Mouse (Mus musculus) v-Abl transformed pro-B cells (cell line): Measurements from ENCODE around the gene Slc6a1.

Experiments used
- in situ Hi-C, 2 experiments: fragments of 400-800 bp; cut with MboI; formaldehyde crosslinking; loops; one replicate each; pipeline ENCODE4 v1.15.1; 2025; ENCODE audit not compliant: unreplicated experiment in 2 of 2

Slc6a1 gene

GRCm38 (mm10) chr6:114289106-114289505, 6.7 kb downstream of the Slc6a1 start:
- in situ Hi-C loops: no loop called here

DNA sequence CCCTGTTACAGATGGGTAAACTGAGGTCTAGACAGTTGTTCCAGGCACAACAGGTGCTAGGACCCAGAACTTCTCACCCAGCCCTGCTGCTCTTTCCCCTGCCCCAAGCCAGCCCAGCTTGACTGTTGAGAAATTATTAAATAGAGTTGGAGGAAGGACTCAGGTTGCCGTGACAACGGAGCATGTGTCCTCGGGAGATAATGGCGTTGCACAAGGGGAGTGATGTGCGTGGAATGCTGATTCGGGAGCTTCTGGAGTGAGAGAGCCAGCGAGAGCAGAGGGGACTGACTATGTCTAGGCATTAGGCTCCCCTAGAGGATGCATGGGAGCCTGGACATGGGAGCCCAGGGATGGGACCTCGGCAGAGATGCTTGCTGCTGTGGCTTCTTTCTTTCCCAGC, 7.7 kb downstream of the Slc6a1 start:
- in situ Hi-C loops: no loop called here

GRCm38 (mm10) chr6:114290929-114291328, 8.5 kb downstream of the Slc6a1 start:
- in situ Hi-C loops: no loop called here

GRCm38 (mm10) chr6:114291396-114291795, 9.0 kb downstream of the Slc6a1 start:
- in situ Hi-C loops: no loop called here

DNA sequence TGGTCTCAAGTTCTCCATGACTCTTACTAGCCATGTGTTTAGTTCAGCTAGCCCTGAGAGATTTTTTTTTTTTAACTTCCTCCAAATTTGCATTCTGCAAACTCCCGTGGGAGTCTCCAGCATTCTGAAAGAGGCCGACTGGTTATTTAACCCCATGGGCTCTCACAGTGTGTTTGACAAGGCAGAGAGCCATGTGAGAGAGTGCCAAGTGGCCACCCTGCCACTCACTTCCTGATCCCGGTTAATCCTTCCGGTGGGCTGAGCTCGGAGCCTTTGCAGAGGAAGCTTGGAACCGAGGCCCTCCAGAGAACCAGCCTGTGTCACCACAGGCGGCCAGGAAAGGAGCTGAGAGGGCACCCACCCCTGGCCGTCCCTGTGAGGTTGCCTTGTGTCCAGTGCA, 11.1 kb downstream of the Slc6a1 start:
- in situ Hi-C loops: no loop called here

DNA sequence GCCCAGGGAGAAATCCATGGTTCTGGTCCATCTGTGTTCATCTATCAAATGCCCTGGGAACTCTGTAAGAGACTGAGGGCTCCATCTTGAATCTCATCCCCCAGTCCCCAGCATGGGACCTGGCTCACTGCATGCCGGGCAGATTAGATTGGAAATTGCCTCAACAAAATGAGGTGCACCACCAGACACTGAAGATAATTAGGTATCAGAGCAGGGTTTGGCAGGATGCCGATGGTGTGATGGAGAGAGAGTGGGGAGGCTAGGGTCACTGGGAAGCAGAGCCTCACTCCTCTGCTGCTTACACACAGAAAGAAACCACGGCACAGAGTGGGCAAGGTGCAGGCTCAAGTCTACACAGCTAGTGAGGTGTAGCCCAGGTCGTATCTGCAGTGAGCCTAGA, 12.7 kb downstream of the Slc6a1 start:
- in situ Hi-C loops: no loop called here

DNA sequence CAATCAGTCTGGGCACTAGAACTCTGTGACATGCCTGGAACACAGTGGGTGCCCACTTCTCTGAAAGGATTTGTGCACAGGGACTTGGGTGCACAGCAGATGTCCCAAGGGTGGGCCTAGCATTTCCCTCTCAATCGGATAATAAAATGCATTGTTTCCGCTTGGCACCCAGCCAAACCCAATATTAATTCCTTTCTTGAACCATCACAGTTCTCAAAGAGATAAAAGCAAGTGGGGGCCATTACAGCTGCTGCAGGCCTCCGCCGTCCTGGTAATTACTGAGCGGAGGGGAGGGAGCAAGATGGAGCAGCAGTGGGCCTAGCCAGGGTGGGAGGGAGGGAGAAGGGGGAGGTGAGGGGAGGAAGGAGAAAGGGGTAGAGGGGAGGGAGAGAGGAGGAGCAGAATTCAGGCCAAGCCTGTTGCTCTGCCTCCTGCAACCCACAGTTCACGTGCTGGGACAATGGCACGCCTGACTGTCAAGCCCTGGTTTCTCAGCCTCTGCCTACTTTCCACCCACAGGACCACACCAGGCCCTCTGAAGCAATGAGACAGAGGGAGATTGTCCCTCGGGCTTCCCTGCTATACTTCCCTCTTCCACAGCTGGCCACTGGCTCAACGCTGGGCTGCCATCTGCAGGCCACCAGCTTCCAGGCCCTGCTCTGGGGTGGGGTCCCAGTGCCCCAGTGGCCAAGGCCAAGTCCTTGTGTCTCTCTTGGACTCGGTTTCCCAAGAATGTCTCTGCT, 15.0 kb downstream of the Slc6a1 start:
- in situ Hi-C loops: no loop called here

DNA sequence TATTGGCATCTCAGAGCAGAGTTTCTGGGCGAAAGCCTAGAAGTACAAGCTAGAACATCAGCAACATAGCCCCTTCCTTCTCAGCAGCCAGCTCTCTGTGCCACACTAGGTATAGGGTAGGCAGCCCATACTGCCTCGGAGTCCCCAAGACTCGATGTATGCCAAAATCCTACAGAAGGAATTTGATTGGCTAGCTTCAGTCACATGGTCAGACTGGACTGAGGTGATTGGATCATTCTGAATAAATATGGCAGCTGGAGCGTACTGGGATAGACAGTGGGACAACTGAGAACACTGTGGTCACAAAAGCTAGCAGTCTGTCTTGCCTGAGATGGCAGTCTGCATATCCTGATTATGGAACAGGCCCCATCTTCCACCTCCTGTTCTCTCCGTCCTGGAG, 17.3 kb downstream of the Slc6a1 start:
- in situ Hi-C loops: no loop called here

- in situ Hi-C loops: no loop called here
Observed at GRCm38 (mm10) chr6:114300737-114301136, 18.3 kb downstream of the Slc6a1 start.

GRCm38 (mm10) chr6:114304668-114305067, 22.2 kb downstream of the Slc6a1 start:
- in situ Hi-C loops: no loop called here

GRCm38 (mm10) chr6:114320511-114320910, 38.1 kb downstream of the Slc6a1 start:
- in situ Hi-C loops: no loop called here

DNA sequence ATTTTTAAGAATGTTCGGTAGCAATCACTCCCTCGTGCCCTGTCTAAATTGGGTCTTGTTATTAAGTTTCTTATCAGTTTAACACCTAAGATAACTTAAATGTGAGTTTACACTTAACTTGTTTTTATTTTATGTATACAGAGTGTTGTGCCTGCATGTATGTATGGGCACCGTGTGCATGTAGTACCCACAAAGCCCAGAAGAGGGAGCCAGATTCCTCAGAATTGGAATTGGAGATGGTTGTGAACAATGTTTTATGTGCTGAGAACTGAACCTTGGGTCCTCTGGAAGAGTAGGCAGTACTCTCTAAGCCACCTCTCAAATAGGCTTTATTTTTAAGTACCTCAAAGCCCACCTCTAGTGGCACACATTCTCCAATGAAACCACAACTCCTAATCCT, 38.7 kb downstream of the Slc6a1 start:
- in situ Hi-C loops: no loop called here

- in situ Hi-C loops: no loop called here
Observed at GRCm38 (mm10) chr6:114322914-114323313, 40.5 kb downstream of the Slc6a1 start.

DNA sequence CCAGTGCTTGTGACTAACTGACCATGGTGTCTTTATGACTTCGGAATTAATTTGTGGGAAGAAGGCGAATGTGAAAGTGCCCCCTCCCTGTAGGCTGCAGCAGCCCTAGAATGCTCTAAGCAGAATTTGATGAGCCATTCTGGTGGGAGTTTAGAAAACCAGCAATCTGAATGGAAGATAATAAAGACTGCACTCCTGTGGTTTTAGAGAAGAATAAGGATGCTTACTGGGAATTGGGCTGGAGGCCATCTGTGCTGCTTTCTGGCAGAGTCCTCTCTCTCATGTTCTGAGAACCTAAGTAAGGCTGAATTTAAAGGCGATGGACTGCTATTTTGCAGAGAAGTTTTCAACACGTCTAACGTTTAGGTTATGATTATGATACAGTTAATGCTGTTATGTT, 42.4 kb downstream of the Slc6a1 start:
- in situ Hi-C loops: loop anchor here in 1 of 2 experiments (25.0 kb wide), 1 partner anchor 612 kb away; no protein-coding TSS in a partner anchor

DNA sequence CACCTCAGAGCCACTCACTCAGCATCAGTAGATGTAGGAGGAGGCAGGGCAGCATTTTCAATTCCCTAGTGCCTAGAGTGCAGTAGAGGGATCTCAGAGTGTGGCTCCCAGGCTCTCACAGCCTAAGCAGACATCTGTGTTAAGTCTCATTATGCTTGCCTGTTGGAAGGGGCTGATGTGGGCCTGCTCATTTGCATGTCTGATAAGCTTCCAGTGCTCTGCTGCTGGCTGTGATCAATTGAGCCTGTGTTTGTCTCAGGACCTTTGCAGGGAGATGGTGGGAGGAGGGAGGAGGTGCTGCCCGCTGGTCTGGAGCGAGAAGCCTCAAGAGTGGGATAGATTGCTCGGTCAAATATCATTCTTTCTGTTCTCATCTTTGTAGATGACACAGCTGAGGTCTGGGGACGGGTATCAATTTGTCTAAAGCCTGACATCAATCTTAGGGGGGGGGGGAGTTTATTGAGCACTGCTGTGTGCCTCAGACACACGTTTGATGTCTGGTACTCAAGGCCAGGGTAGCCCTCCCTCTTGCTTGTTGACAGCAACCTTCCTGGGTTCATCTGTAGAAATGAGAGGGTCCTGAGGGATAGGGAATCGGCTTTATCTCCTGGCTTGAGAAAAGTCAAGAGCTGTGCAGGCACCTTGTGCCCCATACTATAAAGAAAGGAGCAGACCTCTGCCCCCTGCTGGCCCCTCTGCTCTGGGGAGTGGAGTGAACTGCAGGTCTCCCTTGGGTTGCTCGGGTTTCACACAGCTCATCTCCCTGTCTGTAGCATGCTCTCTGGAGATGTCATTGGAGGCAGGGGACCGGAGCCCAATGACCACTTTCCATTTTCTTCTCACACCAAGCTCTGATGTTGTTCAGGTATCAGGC, 47.4 kb downstream of the Slc6a1 start:
- in situ Hi-C loops: loop anchor here in 1 of 2 experiments (25.0 kb wide), 1 partner anchor 607 kb away; no protein-coding TSS in a partner anchor

- in situ Hi-C loops: loop anchor here in 1 of 2 experiments (25.0 kb wide), 1 partner anchor 605 kb away; no protein-coding TSS in a partner anchor
Observed at GRCm38 (mm10) chr6:114331926-114332325, 49.5 kb downstream of the Slc6a1 start.

- in situ Hi-C loops: loop anchor here in 1 of 2 experiments (25.0 kb wide), 1 partner anchor 601 kb away; no protein-coding TSS in a partner anchor
Observed at GRCm38 (mm10) chr6:114336128-114336943, 53.9 kb downstream of the Slc6a1 start.

GRCm38 (mm10) chr6:114336944-114337215, 54.4 kb downstream of the Slc6a1 start:
- in situ Hi-C loops: loop anchor here in 1 of 2 experiments (25.0 kb wide), 1 partner anchor 600 kb away; no protein-coding TSS in a partner anchor

DNA sequence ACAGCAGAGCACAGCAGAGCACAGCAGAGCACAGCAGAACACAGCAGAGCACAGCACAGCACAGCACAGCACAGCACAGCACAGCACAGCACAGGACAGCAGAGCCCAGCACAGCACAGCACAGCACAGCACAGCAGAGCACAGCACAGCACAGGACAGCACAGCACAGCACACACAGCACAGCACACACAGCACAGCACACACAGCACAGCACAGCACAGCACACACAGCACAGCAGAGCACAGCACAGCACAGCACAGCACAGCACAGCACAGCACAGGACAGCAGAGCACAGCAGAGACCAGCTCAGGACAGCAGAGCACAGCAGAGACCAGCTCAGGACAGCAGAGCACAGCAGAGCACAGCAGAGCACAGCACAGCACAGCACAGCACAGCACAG, 58.9 kb downstream of the Slc6a1 start:
- in situ Hi-C loops: loop anchor here (5.0 to 25.0 kb wide), 5 partner anchors 247 to 596 kb away; no protein-coding TSS in a partner anchor

DNA sequence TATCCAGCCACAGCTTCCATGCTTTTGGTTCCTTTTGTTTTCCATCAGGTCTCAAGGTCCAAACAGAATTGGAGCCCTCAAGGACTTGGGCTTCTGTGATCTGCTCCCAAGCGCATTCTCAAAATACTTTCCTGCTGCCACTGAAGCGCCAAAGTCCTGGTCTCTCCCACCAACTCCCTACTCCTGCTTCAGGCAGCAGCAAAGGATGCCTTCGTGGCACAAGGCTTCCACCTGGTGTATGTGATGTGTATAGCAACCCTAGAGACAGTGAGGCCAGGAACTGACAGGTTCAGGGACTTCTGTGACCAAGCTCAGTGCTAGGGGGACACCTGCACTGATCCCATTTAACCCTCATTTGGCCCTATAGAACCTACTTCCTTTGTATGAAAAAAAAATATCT, 61.3 kb downstream of the Slc6a1 start:
- in situ Hi-C loops: loop anchor here (5.0 to 25.0 kb wide), 5 partner anchors 249 to 594 kb away; no protein-coding TSS in a partner anchor
